Mouse (Mus musculus) heart, embryonic 15.5 days (tissue): ENCODE measurements around the gene Elovl5. TPM values are rescaled to one million over a fixed set of nuclear protein-coding genes. Genes with fewer than 3 reads are reported as not detected.
"Not testable (repeated sequence)": the region's sequence is repeated elsewhere in the genome, so short reads cannot be mapped to it uniquely, and the experiment has no call there.

Experiments
- ATAC-seq: fragments of 200-750 bp; cut with Nextera tagmentation; replicated peaks from 2 replicates; pipeline ENCODE4 v1.8.0; 2017; ENCODE audit warnings: low read depth, moderate TSS enrichment; ENCODE audit not compliant: insufficient number of reproducible peaks, insufficient read depth, low FRiP score
- H3K27ac ChIP-seq: fragments of 300-500 bp; sonication (generic); 2 replicates; pipeline ENCODE4 v1.5.1; 2015; ENCODE audit warnings: mild to moderate bottlenecking, inconsistent platforms
- H3K27me3 ChIP-seq: fragments of 300-500 bp; sonication (generic); 2 replicates; pipeline ENCODE4 v1.6.1; 2015; ENCODE audit warnings: inconsistent platforms
- H3K36me3 ChIP-seq: fragments of 300-500 bp; sonication (generic); 2 replicates; pipeline ENCODE4 v1.6.1; 2015; ENCODE audit warnings: mild to moderate bottlenecking, inconsistent platforms
- H3K4me1 ChIP-seq: fragments of 300-500 bp; sonication (generic); replicated peaks from 2 replicates; pipeline ENCODE4 v1.6.1; 2015; ENCODE audit warnings: inconsistent platforms
- H3K4me2 ChIP-seq: fragments of 300-500 bp; sonication (generic); 2 replicates; pipeline ENCODE4 v1.6.1; 2015; ENCODE audit warnings: inconsistent platforms, mild to moderate bottlenecking, moderate library complexity
- H3K4me3 ChIP-seq: fragments of 300-500 bp; sonication (generic); 2 replicates; pipeline ENCODE4 v1.5.1; 2015; ENCODE audit warnings: mild to moderate bottlenecking, inconsistent platforms
- H3K9ac ChIP-seq: fragments of 300-500 bp; sonication (generic); 2 replicates; pipeline ENCODE4 v1.6.1; 2015; ENCODE audit warnings: mild to moderate bottlenecking, inconsistent platforms
- H3K9me3 ChIP-seq: fragments of 300-500 bp; sonication (generic); replicated peaks from 2 replicates; pipeline ENCODE4 v1.6.1; 2016; ENCODE audit warnings: inconsistent platforms
- WGBS: fragments of 180-500 bp; shearing (Covaris S2); methylation state at CpG from one replicate; pipeline ENCODE4 v1.1.7; 2015; ENCODE audit warnings: mixed read lengths; 5-methylcytosine and 5-hydroxymethylcytosine counted together
- polyA plus RNA-seq: library from polyadenylated mRNA; unstranded; fragments of >200 nt; fragmentation: Nextera tagmentation; extraction: Ambion mirVana; gene quantifications from 2 replicates; pipeline ENCODE4 v1.2.1, GENCODE M21; 2015

Gene Elovl5
- polyA plus RNA-seq, 1 experiment from 2014 or later = 50.0 TPM

GRCm38 (mm10) chr9:77982616-77983015 is 65.5 kb downstream of the Elovl5 start:
- Histone ChIP-seq H3K36me3 (peaks cover 29% of the 10 kb centered on the region), H3K27me3 (no peaks in the 10 kb centered on the region), H3K9me3 (no peaks in the 10 kb centered on the region), H3K27ac (no peak overlapping the region), H3K4me2 (no peak overlapping the region), H3K4me3 (no peak overlapping the region), H3K9ac (no peak overlapping the region), H3K4me1 (peaks cover 21% of the 10 kb centered on the region)
- 88% methylated on average over 16 of the region's 16 CpGs for WGBS
- ATAC-seq = no peak

DNA sequence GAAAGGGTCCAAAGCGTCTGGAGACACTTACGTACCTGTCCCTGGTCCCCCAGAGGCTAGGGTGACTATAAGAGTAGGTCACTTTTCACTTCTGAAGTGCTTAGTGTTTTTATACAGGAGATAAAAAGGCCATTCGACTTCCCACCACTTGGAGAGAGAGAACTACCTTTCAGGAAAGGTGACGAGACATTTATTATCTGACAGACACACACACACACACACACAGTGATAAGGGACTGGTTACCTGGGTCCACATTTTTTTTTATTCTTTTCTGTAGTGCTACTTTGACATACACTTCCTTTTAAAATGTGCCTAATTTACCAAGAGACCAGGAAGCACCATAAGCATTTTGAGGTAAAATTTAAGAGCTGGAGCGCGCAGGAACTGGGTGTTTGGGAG is 66.4 kb downstream of the Elovl5 start:
- Histone ChIP-seq H3K4me1 (peaks cover 19% of the 10 kb centered on the region), H3K4me2 (no peak overlapping the region), H3K36me3 (peaks cover 29% of the 10 kb centered on the region), H3K4me3 (no peak overlapping the region), H3K9me3 (no peaks in the 10 kb centered on the region), H3K27me3 (no peaks in the 10 kb centered on the region), H3K9ac (no peak overlapping the region), H3K27ac (no peak overlapping the region)
- ATAC-seq = no peak
- WGBS = 75% methylated on average over 6 of the region's 6 CpGs

- ATAC-seq = 0 out of 2 replicates have a peak, but pooled peaks have one; percentile 22
- Histone ChIP-seq H3K9me3 (no peaks in the 10 kb centered on the region), H3K27me3 (no peaks in the 10 kb centered on the region), H3K36me3 (peaks cover 23% of the 10 kb centered on the region), H3K27ac (peak overlapping the region; percentile 18; the same call in 1 of the 2 replicates), H3K4me3 (no peak overlapping the region), H3K9ac (no peak overlapping the region), H3K4me2 (no peak overlapping the region), H3K4me1 (peaks cover 15% of the 10 kb centered on the region; the same call in 1 of the 2 replicates)
- 47% methylated on average over 8 of the region's 8 CpGs for WGBS
Observed at GRCm38 (mm10) chr9:77986153-77986795, 69.1 kb downstream of the Elovl5 start.

DNA sequence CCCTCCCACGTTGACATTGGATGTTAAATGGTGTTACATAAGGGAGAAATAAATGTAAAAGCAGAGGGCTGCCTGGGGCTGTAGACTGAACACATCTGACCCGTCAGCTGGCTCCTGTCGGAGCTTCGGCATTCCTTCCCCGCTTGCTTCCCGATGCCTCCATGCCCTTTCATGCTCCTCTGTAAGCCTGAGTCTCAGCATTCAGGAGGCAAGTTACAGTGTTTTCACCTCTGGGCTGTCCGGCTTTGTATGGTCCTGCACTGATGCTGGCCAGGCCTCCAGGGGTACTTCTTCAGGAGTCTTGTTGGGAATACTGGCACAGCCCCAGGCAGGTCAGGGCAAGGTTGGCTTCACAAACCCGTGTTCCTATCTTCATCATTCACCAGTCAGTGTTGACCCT is 72.5 kb downstream of the Elovl5 start:
- H3K4me3 ChIP-seq = no peak overlapping the region
- H3K4me1 ChIP-seq = peaks cover 15% of the 10 kb centered on the region; the same call in 1 of the 2 replicates
- no peaks in the 10 kb centered on the region for H3K36me3 ChIP-seq
- 45% methylated on average over 8 of the region's 8 CpGs for WGBS
- no peak for ATAC-seq
- no peak overlapping the region for H3K4me2 ChIP-seq
- H3K9ac ChIP-seq = no peak overlapping the region
- no peaks in the 10 kb centered on the region for H3K9me3 ChIP-seq
- no peaks in the 10 kb centered on the region for H3K27me3 ChIP-seq
- H3K27ac ChIP-seq = no peak overlapping the region

DNA sequence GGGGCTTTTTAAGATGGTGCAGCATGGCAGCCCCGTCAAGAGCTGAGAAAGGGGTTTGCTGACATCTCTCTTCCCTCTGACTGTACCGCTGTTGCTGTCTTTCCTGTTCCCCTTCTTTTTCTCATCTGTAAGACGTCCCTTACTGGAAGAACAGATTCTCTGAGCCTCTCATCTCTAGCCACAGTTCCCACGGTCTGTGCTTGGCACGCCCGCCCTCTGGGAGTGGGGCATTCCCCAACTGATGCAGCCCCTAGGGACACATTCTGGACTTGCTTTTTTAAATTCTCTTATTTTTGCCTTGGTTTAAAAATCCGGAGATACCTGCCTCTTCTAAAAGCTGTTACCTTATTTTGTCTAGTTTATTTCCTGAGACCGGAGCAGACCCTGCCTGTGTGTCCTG is 73.1 kb downstream of the Elovl5 start:
- no peak overlapping the region for H3K27ac ChIP-seq
- H3K36me3 ChIP-seq = no peaks in the 10 kb centered on the region
- H3K9me3 ChIP-seq = no peaks in the 10 kb centered on the region

GRCm38 (mm10) chr9:77991650-77992049 is 74.5 kb downstream of the Elovl5 start:
- no peak overlapping the region for H3K4me2 ChIP-seq
- no peaks in the 10 kb centered on the region for H3K36me3 ChIP-seq
- no peak overlapping the region for H3K9ac ChIP-seq
- no peaks in the 10 kb centered on the region for H3K27me3 ChIP-seq
- WGBS = 86% methylated on average over 4 of the region's 4 CpGs
- H3K9me3 ChIP-seq = no peaks in the 10 kb centered on the region
- H3K27ac ChIP-seq = no peak overlapping the region
- no peak overlapping the region for H3K4me3 ChIP-seq
- no peak for ATAC-seq
- H3K4me1 ChIP-seq = peaks cover 7% of the 10 kb centered on the region; the same call in 1 of the 2 replicates

More for the DNA sequence above, 73.1 kb downstream of the Elovl5 start:
- Histone ChIP-seq H3K4me3 (no peak overlapping the region), H3K27me3 (no peaks in the 10 kb centered on the region), H3K9ac (no peak overlapping the region), H3K4me1 (peaks cover 15% of the 10 kb centered on the region; the same call in 1 of the 2 replicates), H3K4me2 (no peak overlapping the region)
- WGBS = 72% methylated on average over 8 of the region's 8 CpGs
- no peak for ATAC-seq

DNA sequence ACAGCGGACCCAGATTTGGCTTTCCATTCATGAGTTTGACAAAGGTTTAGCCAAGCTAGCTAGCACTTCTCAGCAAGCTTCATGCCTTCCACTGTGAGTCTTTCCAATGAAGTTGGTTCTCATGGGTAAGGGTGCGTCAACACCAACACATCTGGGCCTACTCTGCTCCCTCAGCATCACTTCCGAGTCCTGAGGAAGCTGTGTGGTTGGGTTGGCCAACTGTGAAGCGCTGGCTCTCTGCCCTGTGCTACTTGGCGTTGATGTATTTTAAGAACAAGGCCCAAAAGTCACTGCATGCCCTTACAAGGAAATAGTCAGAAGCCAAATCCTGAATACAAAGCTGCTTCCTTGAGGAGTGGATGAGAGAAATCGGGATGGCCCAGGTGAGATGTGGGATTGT is 75.1 kb downstream of the Elovl5 start:
- Histone ChIP-seq H3K4me3 (no peak overlapping the region), H3K4me2 (no peak overlapping the region), H3K4me1 (peaks cover 5% of the 10 kb centered on the region; the same call in 1 of the 2 replicates), H3K27ac (no peak overlapping the region), H3K27me3 (no peaks in the 10 kb centered on the region), H3K9me3 (no peaks in the 10 kb centered on the region), H3K36me3 (no peaks in the 10 kb centered on the region), H3K9ac (no peak overlapping the region)
- no peak for ATAC-seq
- whole genome bisulfite sequencing = 82% methylated on average over 6 of the region's 6 CpGs

- H3K36me3 ChIP-seq = no peaks in the 10 kb centered on the region
- H3K9ac ChIP-seq = no peak overlapping the region
- no peak for ATAC-seq
- WGBS = 47% methylated on average over 1 of the region's 1 CpGs
- no peaks in the 10 kb centered on the region for H3K27me3 ChIP-seq
- H3K4me3 ChIP-seq = no peak overlapping the region
- H3K4me1 ChIP-seq = peaks cover 5% of the 10 kb centered on the region; the same call in 1 of the 2 replicates
- no peak overlapping the region for H3K4me2 ChIP-seq
- H3K27ac ChIP-seq = no peak overlapping the region; the same call in 1 of the 2 replicates
- H3K9me3 ChIP-seq = no peaks in the 10 kb centered on the region
Observed at GRCm38 (mm10) chr9:77993101-77993500, 75.9 kb downstream of the Elovl5 start.

- not testable (repeated sequence) for H3K9me3 ChIP-seq, H3K27ac ChIP-seq, H3K9ac ChIP-seq, H3K27me3 ChIP-seq, ATAC-seq, H3K4me2 ChIP-seq, H3K4me1 ChIP-seq, H3K36me3 ChIP-seq, H3K4me3 ChIP-seq
- WGBS = 88% methylated on average over 2 of the region's 2 CpGs
Observed at GRCm38 (mm10) chr9:77993538-77994255, 76.5 kb downstream of the Elovl5 start.

GRCm38 (mm10) chr9:77995235-77995634 is 78.1 kb downstream of the Elovl5 start:
- no peak overlapping the region for H3K9ac ChIP-seq
- 80% methylated on average over 9 of the region's 9 CpGs for WGBS
- H3K9me3 ChIP-seq = no peaks in the 10 kb centered on the region

GRCm38 (mm10) chr9:78000586-78001500 is 83.7 kb downstream of the Elovl5 start:
- H3K4me2 ChIP-seq = peak overlapping the region; percentile 40
- H3K9ac ChIP-seq = no peak overlapping the region
- H3K27ac ChIP-seq = peak overlapping the region; percentile 87
- ATAC-seq = peak; percentile 76
- H3K4me3 ChIP-seq = no peak overlapping the region
- WGBS = 42% methylated on average over 7 of the region's 7 CpGs
- H3K27me3 ChIP-seq = no peaks in the 10 kb centered on the region
- H3K4me1 ChIP-seq = peaks cover 11% of the 10 kb centered on the region
- H3K36me3 ChIP-seq = no peaks in the 10 kb centered on the region
- H3K9me3 ChIP-seq = no peaks in the 10 kb centered on the region

More at GRCm38 (mm10) chr9:77995235-77995634, 78.1 kb downstream of the Elovl5 start:
- H3K4me2 ChIP-seq = no peak overlapping the region
- H3K4me1 ChIP-seq = peaks cover 2% of the 10 kb centered on the region; the same call in 1 of the 2 replicates
- no peaks in the 10 kb centered on the region for H3K36me3 ChIP-seq
- no peak overlapping the region for H3K27ac ChIP-seq
- ATAC-seq = no peak
- no peaks in the 10 kb centered on the region for H3K27me3 ChIP-seq
- H3K4me3 ChIP-seq = no peak overlapping the region
